Comparison of ENCODE assay signal across 7 mouse cellular contexts in the genomic region with DNA sequence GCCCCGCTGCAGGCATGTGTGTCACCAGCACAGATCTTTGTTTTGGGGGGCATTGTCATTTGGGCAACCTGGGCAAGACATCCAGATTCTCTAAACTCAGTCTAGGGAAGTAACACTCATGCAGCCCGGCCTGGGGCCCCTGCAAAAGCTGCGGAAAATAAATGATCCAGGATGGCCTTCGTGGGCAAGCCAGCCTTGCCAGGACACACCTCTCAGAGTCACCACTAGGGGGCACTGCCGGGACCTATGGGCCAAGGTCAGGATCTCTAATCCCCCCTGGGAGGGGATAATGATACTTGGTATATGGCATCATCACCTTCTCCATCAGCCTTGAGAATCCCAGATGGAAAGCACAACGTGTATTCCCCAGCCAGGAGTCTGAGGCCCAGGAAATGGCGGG. TPM values are rescaled to one million over a fixed set of nuclear protein-coding genes. Genes with fewer than 3 reads are reported as not detected.
DNase-seq lines count a peak whose midpoint lies in the region; ATAC-seq lines count a peak whose summit lies in the region.

No protein-coding gene starts in this region.

- no peak overlapping the region for H3K4me2 ChIP-seq in liver, embryonic 12.5 days

- H3K27ac ChIP-seq in liver, embryonic 12.5 days, result no peak overlapping the region

- ATAC-seq in liver, embryonic 12.5 days, result no peak

- peaks cover 5% of the 10 kb centered on the region; the same call in 1 of the 2 replicates for H3K36me3 ChIP-seq in liver, embryonic 12.5 days

- no peaks in the 10 kb centered on the region for H3K27me3 ChIP-seq in liver, embryonic 12.5 days (replicated peaks)

- H3K4me1 ChIP-seq in liver, embryonic 12.5 days, result no peaks in the 10 kb centered on the region

- DNase-seq in liver, result peak; percentile 58
- DNase-seq in T-cell, adult 2 months (ENCODE audit: low spot score), result peak; percentile 49
- peak; percentile 59 to 73 for DNase-seq in cerebellum, postnatal 25 days
- peak; percentile 61 for DNase-seq in induced T-regulatory cell, adult 2 months (ENCODE audit: low read depth)
- DNase-seq in mesoderm, embryonic 11.5 days (ENCODE audit: low read depth, low spot score), result peak; percentile 58
- peak; percentile 86 for DNase-seq in thymus, postnatal 4 days

- no peak overlapping the region for H3K9ac ChIP-seq in liver, embryonic 12.5 days

- H3K4me3 ChIP-seq in liver, embryonic 12.5 days, result no peak overlapping the region

- no peaks in the 10 kb centered on the region for H3K9me3 ChIP-seq in liver, embryonic 12.5 days (replicated peaks)

- WGBS in liver, embryonic 12.5 days (ENCODE audit: insufficient replicate concordance), result 39% methylated on average over 7 of the region's 7 CpGs

RNA-seq across cellular contexts. Expression of a gene that starts 37.9 kb away (rescaled TPM):
- polyA plus RNA-seq in liver, embryonic 12.5 days (2016; fragmentation: Nextera tagmentation; extraction: Ambion mirVana), result 37.6 and 41.5 TPM in 2 replicates

RNA-seq across cellular contexts. Expression of a gene that starts 45.2 kb away (rescaled TPM):
- 0.05 and 0.12 TPM in 2 replicates for polyA plus RNA-seq in liver, embryonic 12.5 days (2016; fragmentation: Nextera tagmentation; extraction: Ambion mirVana)
